Mouse (Mus musculus): Measurements from ENCODE around the gene Aspscr1.
"Not testable (repeated sequence)": the region's sequence is repeated elsewhere in the genome, so short reads cannot be mapped to it uniquely, and the experiment has no call there.

The Aspscr1 gene

DNA sequence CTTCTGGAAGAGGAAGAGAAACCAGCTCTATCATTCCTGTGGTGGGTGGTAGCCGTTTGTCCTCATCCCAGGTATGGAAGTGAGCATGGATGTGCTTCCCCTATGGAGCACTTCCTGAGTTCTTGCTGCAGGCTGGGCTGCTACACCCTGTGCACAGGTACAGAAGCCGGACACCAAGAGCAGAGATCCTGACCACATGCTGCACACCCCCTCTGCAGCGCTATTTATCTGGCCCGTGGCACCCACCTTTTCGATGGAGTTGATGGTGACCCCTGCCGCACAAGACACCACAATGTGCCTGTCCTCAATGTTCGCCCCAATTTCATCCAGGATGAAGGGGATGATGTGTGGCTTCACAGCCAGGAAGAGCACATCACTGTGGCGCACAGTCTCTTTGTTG, 30.9 kb upstream of the Aspscr1 start:
- peak; percentile 33 for DNase-seq (ENCODE audit: low read depth, low spot score)

DNA sequence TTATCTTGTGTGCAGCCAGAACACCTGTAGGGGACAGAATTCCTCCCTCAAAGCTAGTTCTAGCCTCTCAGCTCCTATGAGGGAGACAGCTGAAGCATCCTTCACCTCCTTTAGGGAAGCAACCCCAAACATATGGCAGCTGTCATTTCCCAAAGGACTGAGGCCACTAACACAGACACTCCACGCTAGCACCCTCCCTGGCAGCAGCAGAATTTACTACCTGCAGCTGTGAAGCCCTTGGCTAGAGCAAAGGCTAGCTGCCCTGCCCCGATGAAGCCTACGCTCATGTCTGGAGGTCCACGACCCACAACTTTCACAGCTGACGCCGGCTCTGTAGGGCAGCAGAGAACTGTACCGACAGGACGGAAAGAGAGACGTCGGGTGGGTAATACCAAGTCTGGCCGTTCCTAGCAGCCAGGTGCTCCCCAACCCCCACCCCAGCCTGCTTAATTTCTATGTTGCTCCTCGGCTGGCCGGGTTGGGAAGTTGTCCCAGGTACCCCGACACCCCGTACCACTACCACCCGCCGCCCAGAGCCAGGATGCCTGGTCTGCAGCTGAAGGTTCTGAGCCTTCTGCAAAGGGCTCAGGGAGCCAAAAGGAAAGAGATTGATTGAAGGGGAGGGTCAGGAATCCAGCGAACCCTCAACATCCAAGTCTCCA, 29.7 kb upstream of the Aspscr1 start:
- no peak for DNase-seq (ENCODE audit: low read depth, low spot score)

DNA sequence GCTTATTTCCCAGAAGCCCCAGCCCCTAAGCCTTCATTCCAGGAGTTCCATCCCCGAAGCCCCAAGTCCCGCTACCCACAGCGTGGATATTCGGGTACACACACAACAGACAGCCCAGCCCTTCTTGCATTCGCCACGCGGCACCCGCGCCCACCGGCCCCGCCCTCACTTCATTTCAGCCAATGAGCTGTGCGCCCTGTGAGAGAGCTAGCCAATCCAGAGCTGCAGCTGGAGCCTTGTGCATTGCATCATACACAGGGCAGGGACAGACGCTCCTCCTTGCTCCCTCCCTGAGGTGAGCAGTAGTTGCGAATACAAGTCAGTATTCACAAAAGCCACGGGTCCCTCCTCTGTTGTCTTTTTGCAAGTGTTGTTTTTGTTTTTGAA, 29.2 kb upstream of the Aspscr1 start, which contains the start of gene Pycr1:
Gene Pycr1, minus strand, starts transcription at position 169 of the 387 bp plus-strand sequence.
- DNase-seq (ENCODE audit: low read depth, low spot score), result peak; percentile 96

DNA sequence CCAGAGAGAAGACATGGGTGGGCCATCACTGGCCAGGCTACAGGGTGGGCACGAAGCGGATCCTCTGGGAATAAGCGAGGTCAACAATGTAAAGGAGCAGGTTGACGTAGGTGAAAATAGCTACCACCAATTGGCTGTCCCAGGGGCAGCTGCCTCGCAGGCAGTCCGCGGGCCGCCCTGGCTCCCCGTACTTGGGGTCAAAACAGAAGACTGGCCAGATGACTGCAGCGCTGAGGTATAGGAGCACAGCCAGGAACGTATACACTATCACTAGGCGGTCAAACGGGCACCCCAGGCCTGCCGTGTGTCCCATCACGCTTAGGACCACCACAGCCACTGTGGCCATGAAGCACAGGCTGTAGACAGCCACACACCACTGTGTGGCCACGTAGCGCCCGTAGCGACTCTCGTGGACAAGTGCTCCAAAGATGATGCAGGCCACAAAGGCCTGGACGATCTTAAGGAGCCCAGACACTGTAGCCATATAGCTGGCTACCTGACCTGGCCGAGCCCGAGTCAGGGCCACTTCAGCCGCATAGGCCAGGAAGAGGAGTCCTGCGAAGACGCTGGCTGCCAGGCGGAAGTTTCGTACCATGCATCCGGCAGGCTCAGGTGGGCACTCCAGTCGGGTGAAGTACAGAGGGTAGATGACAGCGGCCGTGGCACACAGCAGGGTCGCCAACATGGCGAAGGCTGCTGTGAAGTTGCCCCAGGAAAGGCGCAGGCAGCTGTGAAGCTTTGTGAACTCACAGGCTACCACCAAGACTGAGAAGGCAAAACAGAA, 25.5 kb upstream of the Aspscr1 start:
- DNase-seq (ENCODE audit: low read depth, low spot score), result no peak

DNA sequence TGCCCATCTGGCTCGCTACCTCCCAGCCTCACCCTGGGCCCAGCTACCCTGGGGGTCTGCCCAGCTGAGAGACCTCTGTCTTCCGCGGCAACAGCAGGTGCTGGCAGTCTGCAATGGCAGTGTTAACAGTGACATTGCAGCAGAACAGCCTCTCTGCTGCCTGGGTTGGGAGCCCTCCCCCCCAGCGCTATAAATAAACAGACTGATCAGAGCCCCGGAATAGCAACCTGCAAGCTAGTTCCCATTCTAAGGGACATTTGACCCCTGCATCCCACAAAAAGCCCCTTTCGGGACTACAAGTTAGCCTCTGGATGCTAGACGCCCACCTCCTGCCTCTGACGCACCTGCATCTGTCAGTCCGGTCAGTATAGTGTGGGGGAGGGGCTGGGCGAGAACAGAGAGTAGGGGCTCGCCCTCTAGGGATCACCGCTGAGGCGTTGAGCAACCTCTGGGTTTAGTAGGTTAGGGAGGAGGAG, 24.7 kb upstream of the Aspscr1 start, which contains the start of gene Myadml2:
Gene Myadml2, minus strand, starts transcription at position 158 of the 476 bp plus-strand sequence.
- peak; percentile 92 for DNase-seq (ENCODE audit: low read depth, low spot score)

DNA sequence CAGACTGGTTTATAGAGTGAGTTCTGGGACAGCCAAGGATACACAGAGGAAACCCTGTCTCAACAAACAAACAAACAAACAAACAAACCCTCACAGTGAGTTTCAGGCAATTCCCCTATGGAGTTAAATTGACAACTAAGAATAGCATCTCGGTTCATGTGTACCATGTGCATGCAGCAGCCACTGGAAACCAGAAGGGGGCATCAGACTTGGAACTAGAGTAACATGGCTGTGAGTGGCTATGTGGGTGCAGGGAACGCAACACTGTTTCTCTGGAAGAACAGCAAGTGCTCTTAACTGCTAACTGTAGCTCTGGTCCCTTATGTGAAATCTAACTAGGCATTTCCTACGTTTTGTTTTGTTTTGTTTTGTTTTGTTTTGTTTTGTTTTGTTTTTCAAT, 20.9 kb upstream of the Aspscr1 start:
- DNase-seq (ENCODE audit: low read depth, low spot score), result peak; percentile 32

DNA sequence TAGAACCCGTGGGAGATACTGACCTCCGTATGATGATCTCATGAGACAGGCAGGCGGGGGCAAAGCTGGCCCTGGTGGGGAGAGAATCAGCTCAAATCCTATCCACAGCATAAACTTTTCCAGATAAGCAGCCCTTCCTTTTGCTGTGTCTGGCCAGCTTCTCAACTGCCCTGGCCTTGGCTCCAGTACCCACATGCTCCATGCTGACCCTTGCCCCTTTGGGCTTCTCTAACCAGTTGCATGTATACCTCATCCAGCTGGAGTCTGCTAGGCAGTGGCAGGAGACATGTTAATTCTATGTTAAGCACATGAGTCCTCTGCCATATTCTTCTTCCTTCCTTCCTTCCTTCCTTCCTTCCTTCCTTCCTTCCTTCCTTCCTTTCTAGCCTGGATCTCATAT, 18.0 kb upstream of the Aspscr1 start:
- DNase-seq (ENCODE audit: low read depth, low spot score), result no peak

DNA sequence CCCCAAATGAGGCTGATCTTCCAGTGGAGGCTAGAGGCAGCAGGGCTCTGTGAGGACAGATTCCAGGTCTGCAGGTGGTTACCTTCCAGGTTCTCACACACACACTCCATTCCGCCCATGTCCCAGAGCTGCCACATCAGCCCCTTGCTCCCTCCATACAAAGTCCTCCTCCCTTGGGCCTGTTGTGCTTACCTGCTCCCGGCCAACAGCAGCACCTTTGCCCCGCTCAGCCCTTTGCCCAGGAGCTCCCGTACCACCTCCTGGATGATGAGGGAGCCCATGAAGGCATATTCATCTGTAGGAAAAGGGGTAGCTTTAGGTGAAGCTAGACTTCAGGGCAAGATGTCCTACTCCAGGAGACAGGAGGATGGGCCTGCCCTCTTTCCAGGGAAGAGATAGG, 15.5 kb upstream of the Aspscr1 start:
- DNase-seq (ENCODE audit: low read depth, low spot score), result no peak

DNA sequence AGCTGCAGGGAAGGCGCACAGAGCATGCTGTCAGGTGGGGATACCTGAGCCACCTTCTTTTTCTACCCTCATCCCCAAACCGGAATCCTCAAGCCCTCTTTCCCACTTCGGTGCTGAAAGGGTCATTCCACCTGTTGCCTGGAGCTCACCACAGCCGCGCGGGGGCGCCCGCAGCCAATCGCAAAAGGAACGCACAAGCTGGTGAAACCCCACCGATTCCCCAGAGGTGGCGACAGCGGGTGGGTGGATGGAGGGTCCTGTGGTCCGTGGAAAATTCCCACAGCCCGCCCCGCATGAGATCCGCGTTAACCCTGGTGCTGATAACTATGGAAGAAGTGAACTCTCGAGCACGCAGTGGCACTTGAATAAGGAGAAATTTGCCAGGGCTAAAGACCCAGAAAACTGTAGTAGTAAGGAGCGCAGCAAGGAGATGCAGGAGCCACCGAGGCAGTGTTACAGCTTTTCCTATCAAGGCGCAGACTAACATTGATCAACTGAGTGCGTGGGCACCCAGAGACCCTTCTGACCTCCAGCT, 13.8 kb upstream of the Aspscr1 start:
- peak; percentile 76 for DNase-seq (ENCODE audit: low read depth, low spot score)

DNA sequence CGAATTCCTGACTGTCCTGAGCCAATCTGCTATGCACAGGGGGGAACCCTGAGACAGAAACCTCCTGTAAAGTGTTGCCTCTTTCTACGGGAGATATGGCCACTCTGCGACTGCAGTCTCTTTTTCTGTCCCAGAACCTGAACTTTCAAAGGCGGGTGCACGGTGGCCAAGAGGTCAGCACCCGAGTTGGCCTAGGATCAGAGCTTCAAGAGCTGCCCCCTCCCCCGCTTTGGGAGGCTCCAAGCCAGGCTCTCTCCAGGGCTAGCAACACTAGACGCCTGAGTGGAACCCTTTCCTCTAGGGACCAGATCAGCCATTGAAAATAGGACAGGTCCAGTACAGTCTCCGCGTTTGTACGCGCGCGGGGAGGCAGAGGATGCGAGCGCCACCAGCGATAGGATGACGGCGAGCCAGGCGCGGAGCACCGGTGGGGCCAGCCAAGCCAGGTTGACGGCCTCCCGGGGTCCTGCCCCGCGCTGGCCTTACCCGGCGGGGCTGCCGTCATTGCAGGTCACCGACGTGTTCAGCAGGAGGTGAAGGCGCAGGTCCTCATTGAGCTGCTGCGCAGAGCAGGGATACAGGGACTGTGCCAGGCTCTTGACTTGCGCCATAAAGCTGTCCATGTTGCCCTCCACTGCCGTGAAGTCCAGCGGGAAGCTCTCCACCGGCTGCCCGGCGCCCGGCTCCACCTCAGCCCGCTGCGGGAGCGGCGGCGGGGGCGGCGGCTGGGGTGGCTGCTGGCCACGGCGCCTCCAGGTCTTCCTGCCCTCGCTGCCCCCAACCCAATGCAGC, 13.1 kb upstream of the Aspscr1 start:
- DNase-seq (ENCODE audit: low read depth, low spot score), result no peak

DNA sequence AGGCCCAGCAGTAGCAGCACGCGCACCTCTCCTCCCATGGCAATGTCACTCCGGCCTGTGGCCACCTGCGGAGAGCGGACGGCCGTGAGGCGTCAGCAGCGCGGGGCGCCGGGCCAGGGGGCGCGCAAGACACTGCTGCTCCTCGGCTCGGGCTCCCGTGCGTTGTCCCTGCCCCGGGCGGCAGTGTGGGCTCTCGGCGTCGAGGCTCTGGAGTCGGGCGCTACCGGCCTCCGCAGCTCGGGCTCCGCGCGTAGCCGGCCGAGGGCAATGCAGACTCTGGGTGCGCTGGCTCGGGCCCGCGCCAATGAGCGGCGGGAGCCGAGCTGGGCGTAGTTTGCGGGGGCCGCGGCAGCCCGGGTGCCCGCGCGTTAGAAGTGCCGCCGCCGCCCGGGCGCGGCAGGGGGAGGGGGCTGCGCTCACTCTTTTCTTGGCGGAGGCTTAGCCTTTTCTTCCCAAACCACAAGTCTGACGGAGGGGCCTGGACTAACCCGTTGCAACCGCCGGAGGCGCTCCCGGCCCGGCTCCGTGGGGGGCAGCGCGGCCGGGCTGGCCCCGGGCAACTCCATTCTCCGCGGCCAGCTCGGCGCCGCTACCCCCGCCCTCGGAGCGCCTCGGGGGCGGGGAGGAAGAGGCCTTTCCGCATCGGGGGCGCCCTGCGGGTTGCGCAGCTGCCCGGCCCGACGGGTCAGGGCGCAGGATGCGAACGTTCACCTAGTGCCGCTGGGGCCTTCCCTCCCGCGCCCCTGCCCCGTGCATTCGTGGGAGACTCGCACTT, 12.3 kb upstream of the Aspscr1 start:
- no peak for DNase-seq (ENCODE audit: low read depth, low spot score)

DNA sequence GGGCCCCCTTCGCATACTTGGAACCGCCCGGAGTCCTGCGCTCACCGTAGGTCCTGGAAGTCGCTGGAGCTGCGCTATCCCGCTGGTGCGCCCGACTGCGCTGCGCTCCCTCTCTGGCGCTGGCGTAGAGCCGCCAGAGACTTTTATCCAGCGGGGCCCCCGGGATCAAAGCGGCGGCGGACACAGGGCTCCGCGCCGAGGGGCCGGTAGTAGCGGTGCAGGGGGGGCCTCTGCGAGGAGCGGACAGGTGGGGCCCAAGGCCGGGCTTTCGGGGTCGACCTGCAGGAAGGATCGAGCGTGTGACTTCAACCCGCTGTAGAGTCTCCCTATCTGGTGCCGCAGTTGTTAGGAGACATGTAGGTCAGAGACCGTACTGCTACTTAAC, 11.7 kb upstream of the Aspscr1 start, which contains the start of gene Notum:
Gene Notum, minus strand, starts transcription at position 100 of the 385 bp plus-strand sequence.
- no peak for DNase-seq (ENCODE audit: low read depth, low spot score)

DNA sequence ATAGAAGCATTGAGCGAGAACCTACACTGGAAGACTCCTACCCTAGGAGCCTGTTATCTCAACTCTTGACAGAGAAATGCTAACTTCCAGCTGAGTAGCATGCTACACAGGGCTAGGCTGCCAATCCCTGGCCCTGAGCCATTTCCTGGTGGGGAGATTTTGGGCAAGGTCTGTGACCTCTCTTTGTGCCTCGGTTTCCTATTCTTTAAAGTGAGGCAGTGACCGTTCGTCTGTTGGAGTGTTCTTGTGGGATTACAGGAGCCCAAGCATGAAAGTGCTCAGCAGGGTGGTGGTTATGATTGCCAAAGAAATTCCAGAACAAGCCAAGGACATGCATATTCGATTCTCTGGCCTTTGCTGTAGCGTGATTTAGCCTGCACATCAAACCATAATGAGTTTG, 10.0 kb upstream of the Aspscr1 start:
- DNase-seq (ENCODE audit: low read depth, low spot score), result no peak

DNA sequence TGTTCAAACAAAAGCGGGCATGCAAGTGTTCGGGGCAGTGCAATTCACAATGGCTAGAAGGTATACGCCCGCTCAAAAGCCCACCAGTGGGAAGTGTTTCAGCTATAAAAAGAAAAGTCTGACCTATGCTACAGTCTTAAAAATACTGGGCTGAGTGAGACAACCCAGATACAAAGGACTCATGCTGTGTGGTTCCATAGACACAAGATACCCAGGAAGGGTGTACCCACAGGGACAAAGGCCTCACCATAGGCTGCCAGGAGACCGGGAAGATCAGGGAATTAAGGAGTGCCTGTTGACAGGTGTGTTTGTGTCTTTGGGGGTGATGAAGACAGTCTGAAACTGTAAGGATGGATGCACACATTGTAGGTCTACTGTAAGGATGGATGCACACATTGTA, 9.1 kb upstream of the Aspscr1 start:
- no peak for DNase-seq (ENCODE audit: low read depth, low spot score)

DNA sequence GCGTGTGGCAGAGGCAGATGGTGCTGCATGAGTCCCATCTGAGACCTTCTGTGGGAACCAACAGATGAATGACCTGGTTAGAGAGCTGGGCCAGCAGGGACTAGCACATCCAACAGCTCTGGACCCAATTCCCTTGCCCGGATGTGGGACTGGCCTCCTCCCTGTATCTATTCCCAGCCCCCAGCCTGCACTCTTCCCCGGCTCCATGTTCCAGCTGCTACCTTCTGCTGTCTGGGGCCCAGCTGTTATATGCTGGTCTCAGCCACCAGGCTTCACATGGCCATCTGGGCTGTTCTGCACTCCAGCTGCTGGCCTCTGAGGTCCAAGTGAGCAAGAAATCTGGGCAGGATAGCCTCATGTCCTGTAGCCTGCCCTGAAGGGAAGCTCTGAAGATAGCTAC, 7.4 kb upstream of the Aspscr1 start:
- no peak for DNase-seq (ENCODE audit: low read depth, low spot score)

DNA sequence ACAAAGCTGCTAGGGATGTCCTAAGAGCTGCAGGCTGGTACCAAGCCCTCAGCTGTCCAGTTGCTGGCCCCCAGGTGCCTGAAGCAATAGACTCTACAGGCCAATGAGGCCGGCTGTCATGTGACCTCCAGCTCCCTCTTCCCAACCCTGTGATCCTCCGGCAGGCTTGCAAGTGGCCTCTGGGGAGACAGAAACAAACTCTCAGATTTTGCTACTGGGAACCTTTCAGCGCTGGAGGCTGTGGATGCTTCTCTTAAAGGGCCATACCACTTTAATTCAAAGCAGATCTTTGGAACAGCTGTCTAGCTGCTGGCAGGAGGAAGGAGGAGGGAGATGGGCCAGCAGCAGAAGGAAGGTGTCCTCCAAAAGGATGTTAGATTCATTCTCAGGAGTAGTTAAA, 6.2 kb upstream of the Aspscr1 start:
- no peak for DNase-seq (ENCODE audit: low read depth, low spot score)

DNA sequence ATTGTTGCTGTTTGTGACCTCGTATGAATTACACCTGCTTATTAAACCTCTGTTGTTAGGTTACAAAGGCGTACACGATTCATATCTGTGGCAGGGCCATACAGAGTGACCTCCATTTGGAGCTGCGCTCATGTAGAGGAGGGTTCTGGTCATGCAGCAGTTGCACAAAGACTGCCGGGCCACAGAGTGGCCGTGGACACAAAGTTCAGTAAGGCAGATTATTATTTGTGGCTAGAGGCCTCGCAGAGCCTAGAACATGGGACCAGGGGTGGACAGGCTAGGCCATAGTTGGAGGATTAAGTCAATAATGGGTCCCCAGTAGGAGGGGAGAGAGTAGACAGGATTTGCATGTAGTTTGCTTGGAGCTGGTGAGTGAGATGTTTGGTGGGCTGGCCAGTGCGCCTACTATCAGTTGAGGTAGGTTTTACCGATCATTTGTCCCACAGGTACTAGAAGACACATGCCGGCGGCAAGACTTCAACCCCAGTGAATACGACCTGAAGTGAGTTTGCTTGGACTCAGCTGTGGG, 885 bp downstream of the Aspscr1 start:
- peak; percentile 79 for DNase-seq (ENCODE audit: low read depth, low spot score)

DNA sequence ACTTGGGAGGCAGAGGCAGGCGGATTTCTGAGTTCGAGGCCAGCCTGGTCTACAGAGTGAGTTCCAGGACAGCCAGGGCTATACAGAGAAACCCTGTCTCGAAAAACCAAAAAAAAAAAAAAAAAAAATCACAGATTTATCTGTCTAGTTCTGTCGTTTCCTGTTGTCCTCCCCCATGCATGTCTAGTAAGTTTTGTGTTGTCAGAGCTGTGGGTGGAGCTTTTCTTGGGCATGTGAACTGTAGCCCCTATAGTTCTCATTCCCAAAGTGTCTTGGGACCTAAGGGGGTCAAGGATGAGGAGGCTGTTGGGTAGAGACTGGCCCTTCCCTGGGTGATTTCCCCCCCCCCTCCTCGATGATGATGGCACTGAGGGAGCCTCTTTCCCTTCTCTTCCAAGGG, 3.1 kb downstream of the Aspscr1 start:
- DNase-seq (ENCODE audit: low read depth, low spot score), result not testable (repeated sequence)

DNA sequence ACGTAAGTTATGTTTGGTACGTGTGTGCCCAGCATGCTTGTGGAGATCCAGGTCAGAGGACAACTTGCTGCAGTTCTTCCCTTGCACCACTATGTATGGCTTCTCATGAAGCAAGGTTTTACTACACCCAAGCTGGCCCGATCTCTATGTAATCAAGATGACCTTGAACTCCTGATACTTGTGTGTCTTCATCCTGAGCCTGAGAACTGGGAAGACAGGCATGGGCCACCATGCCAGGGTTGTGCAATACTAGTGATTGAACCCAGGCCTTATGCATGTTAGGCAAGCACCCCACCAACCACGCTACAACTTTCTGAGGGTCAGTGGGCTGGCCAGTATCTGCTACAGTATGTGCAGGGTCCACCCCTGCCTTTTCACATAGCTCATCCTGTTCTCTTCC, 4.2 kb downstream of the Aspscr1 start:
- no peak for DNase-seq (ENCODE audit: low read depth, low spot score)

DNA sequence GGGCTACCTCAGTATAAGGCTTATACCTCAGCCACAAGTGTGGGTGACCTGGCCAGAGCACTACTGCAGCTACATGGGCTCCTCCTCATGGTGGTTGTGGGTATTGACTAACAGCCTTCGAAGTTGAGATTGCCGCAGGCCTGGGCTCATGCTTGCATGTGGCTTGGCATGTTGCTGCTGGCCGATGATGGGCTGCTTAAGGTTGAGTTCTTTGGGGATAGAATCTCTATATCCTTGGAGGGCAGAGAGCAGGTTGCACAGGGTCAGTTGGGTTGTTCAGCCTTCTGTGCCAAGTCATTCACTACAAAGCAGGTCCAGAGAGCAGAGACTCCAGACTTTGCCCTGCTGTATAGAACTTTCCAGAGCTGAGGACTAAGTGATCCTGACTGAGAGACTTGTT, 7.1 kb downstream of the Aspscr1 start:
- DNase-seq (ENCODE audit: low read depth, low spot score), result peak; percentile 45

DNA sequence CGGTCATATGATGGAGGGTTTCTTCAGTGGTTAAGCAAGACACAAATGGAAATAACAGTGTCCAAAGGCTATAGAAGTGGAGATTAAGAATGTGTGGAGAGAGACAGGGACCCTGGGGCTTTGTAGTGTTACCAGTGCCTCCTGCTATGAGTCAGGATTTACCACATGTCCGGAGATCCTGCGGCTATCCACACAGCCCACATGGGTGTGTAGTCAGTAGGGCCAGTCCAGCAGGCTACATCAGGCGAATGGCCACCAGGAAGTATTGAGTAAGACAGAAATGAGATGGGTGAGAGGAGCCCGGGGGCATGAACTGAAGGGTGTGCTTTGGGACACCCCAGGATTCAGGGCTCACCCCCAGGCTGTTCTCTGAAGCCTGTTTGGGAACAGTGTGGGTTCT, 9.9 kb downstream of the Aspscr1 start:
- DNase-seq (ENCODE audit: low read depth, low spot score), result no peak
